Mouse (Mus musculus) MEL (cell line): Measurements from ENCODE around the gene Paics.

Experiments
- CTCF ChIP-seq, 3 experiments: IDR thresholded peaks in 2 of 3; conservative IDR thresholded peaks in 1 of 3; 2 replicates each; pipeline ENCODE4 v1.5.1; 2011 to 2012; ENCODE audit warnings: low read length in 3 of 3, low read depth in 2 of 3, mild to moderate bottlenecking in 2 of 3, improper control_type of control experiment in 1 of 3, inconsistent platforms in 1 of 3, mixed read lengths in 1 of 3, moderate library complexity in 1 of 3; ENCODE audit not compliant: control insufficient read depth in 1 of 3, insufficient read depth in 1 of 3, poor library complexity in 1 of 3, severe bottlenecking in 1 of 3
- HCFC1 ChIP-seq: IDR thresholded peaks from 2 replicates; pipeline ENCODE4 v1.6.1; 2012; ENCODE audit warnings: low read depth, mild to moderate bottlenecking, inconsistent platforms, low read length, improper control_type of control experiment, moderate library complexity
- RAD21 ChIP-seq: IDR thresholded peaks from 2 replicates; pipeline ENCODE4 v1.6.1; 2011; ENCODE audit warnings: mild to moderate bottlenecking, low read depth, low read length, improper control_type of control experiment
- ZC3H11A ChIP-seq: IDR thresholded peaks from 2 replicates; pipeline ENCODE4 v1.6.1; 2012; ENCODE audit warnings: low read depth, mild to moderate bottlenecking, inconsistent platforms, low read length, improper control_type of control experiment

- TF ChIP-seq ZC3H11A, result no peak
- peak in 2 of 3 experiments; percentile 17 to 21; a peak in 2 of 6 replicates for TF ChIP-seq CTCF (IDR thresholded peaks at IDR 0.05 in 2 of 3, conservative IDR thresholded peaks at IDR 0.05 in 1 of 3; ENCODE audit: control insufficient read depth in 1 of 3, insufficient read depth in 1 of 3, low read depth in 2 of 3, low read length in 3 of 3, poor library complexity in 1 of 3, severe bottlenecking in 1 of 3)
- no peak; the same call in 1 of the 2 replicates for TF ChIP-seq RAD21
- TF ChIP-seq HCFC1, result no peak
These were observed 32.9 kb downstream of the Paics start for GRCm38 (mm10) chr5:76984015-76984414.
